Comparison of ENCODE assay signal across 19 mouse cellular contexts in genomic region chr11:9994601-9995166, GRCm38 (mm10).
DNase-seq lines count a peak whose midpoint lies in the region; ATAC-seq and TF ChIP-seq lines count a peak whose summit lies in the region.
"Had no signal": no experiment of that assay in that cellular context is flagged by ENCODE, and none has a peak within 500 bp of the region (broad histone marks: within the 10 kb centered on the region; RNA-seq: fewer than 3 reads in every experiment).

No protein-coding gene starts in this region.

- no peak for DNase-seq in forebrain, embryonic 10.5 days (ENCODE audit: extremely low spot score, low spot score)
- no peak for DNase-seq in hindbrain, embryonic 11.5 days (ENCODE audit: low spot score)
- peak; percentile 5 for DNase-seq in midbrain, postnatal 0 days (ENCODE audit: low spot score)
- no peak for DNase-seq in midbrain, embryonic 10.5 days (ENCODE audit: low spot score)
- no peak for DNase-seq in spleen, adult 12 weeks (ENCODE audit: low spot score)
- no peak for DNase-seq in right cerebral cortex, postnatal 4 days
- DNase-seq: cerebellum, adult 8-10 months; gastrocnemius, adult 2 months; kidney, adult 18-20 months; kidney, postnatal 14 days; layer of hippocampus, postnatal 36 days; midbrain, embryonic 14.5 days; right cerebral cortex, postnatal 25 days; thymus, adult 2 months had no signal

- H3K9ac ChIP-seq in forebrain, embryonic 15.5 days (replicated peaks) = no peak overlapping the region
- no peak overlapping the region for H3K9ac ChIP-seq in hindbrain, embryonic 13.5 days
- H3K9ac ChIP-seq in hindbrain, embryonic 11.5 days (ENCODE audit: low read depth, low read length) = no peak overlapping the region
- no peak overlapping the region for H3K9ac ChIP-seq in midbrain, postnatal 0 days (replicated peaks; ENCODE audit: low read length, poor library complexity, severe bottlenecking)
- H3K9ac ChIP-seq: liver, embryonic 14.5 days had no signal

- 0 out of 2 replicates have a peak, but pooled peaks cover 5% of the 10 kb centered on the region for H3K4me1 ChIP-seq in forebrain, embryonic 15.5 days
- no peaks in the 10 kb centered on the region for H3K4me1 ChIP-seq in forebrain, embryonic 10.5 days
- peaks cover 8% of the 10 kb centered on the region for H3K4me1 ChIP-seq in hindbrain, embryonic 13.5 days (replicated peaks)
- no peaks in the 10 kb centered on the region for H3K4me1 ChIP-seq in hindbrain, embryonic 11.5 days (replicated peaks; ENCODE audit: control insufficient read depth, insufficient read depth, low read length)
- no peaks in the 10 kb centered on the region for H3K4me1 ChIP-seq in midbrain, postnatal 0 days (ENCODE audit: insufficient read depth, low read length)
- peaks cover 5% of the 10 kb centered on the region; the same call in 1 of the 2 replicates for H3K4me1 ChIP-seq in midbrain, embryonic 10.5 days

- no peaks in the 10 kb centered on the region for H3K36me3 ChIP-seq in forebrain, embryonic 15.5 days
- no peaks in the 10 kb centered on the region for H3K36me3 ChIP-seq in forebrain, embryonic 10.5 days (replicated peaks)
- H3K36me3 ChIP-seq in hindbrain, embryonic 13.5 days = no peaks in the 10 kb centered on the region
- H3K36me3 ChIP-seq in hindbrain, embryonic 11.5 days (ENCODE audit: control insufficient read depth, insufficient read depth, low read length) = no peaks in the 10 kb centered on the region
- no peaks in the 10 kb centered on the region for H3K36me3 ChIP-seq in midbrain, postnatal 0 days (ENCODE audit: insufficient read depth, low read length)
- H3K36me3 ChIP-seq in midbrain, embryonic 10.5 days = no peaks in the 10 kb centered on the region
- H3K36me3 ChIP-seq: G1E had no signal

- no peak overlapping the region for H3K4me2 ChIP-seq in forebrain, embryonic 15.5 days (replicated peaks)
- H3K4me2 ChIP-seq in hindbrain, embryonic 13.5 days = no peak overlapping the region
- H3K4me2 ChIP-seq in hindbrain, embryonic 11.5 days (replicated peaks; ENCODE audit: low read depth, low read length) = no peak overlapping the region
- no peak overlapping the region for H3K4me2 ChIP-seq in midbrain, postnatal 0 days (ENCODE audit: low read depth, low read length, poor library complexity, severe bottlenecking)

- no peak overlapping the region for H3K27ac ChIP-seq in forebrain, embryonic 15.5 days (replicated peaks)
- no peak overlapping the region for H3K27ac ChIP-seq in forebrain, embryonic 10.5 days
- H3K27ac ChIP-seq in hindbrain, embryonic 13.5 days = no peak overlapping the region
- H3K27ac ChIP-seq in hindbrain, embryonic 11.5 days (ENCODE audit: low read depth, low read length) = no peak overlapping the region
- H3K27ac ChIP-seq in midbrain, postnatal 0 days (ENCODE audit: low read depth, low read length) = no peak overlapping the region
- no peak overlapping the region for H3K27ac ChIP-seq in midbrain, embryonic 10.5 days (replicated peaks)
- H3K27ac ChIP-seq: gastrocnemius, adult 2 months; layer of hippocampus, adult 2 months; liver, embryonic 14.5 days had no signal

- ATAC-seq in forebrain, embryonic 15.5 days (replicated peaks) = 0 out of 2 replicates have a peak, but pooled peaks have one; percentile 35
- peak; percentile 43; the same call in 1 of the 2 replicates for ATAC-seq in hindbrain, embryonic 13.5 days (ENCODE audit: low FRiP score)
- no peak for ATAC-seq in hindbrain, embryonic 11.5 days (ENCODE audit: low FRiP score)
- no peak for ATAC-seq in midbrain, postnatal 0 days (ENCODE audit: low FRiP score)

- TF ChIP-seq CTCF in midbrain, postnatal 0 days (IDR thresholded peaks at IDR 0.05) = no peak

- 40% methylated on average over 5 of the region's 5 CpGs for WGBS in forebrain, embryonic 15.5 days
- WGBS in forebrain, embryonic 10.5 days = 82% methylated on average over 5 of the region's 5 CpGs
- 37% methylated on average over 5 of the region's 5 CpGs for WGBS in hindbrain, embryonic 13.5 days
- WGBS in hindbrain, embryonic 11.5 days = 54% methylated on average over 5 of the region's 5 CpGs
- 67% methylated on average over 5 of the region's 5 CpGs for WGBS in midbrain, postnatal 0 days
- 74% methylated on average over 5 of the region's 5 CpGs for WGBS in midbrain, embryonic 10.5 days

- H3K4me3 ChIP-seq in forebrain, embryonic 15.5 days = no peak overlapping the region
- H3K4me3 ChIP-seq in forebrain, embryonic 10.5 days = no peak overlapping the region
- H3K4me3 ChIP-seq in hindbrain, embryonic 13.5 days = no peak overlapping the region
- no peak overlapping the region for H3K4me3 ChIP-seq in hindbrain, embryonic 11.5 days (ENCODE audit: low read depth, low read length)
- no peak overlapping the region for H3K4me3 ChIP-seq in midbrain, postnatal 0 days (ENCODE audit: low read depth, low read length)
- H3K4me3 ChIP-seq in midbrain, embryonic 10.5 days = no peak overlapping the region
- H3K4me3 ChIP-seq: gastrocnemius, adult 2 months; layer of hippocampus, adult 2 months had no signal

- no peaks in the 10 kb centered on the region for H3K27me3 ChIP-seq in forebrain, embryonic 15.5 days
- H3K27me3 ChIP-seq in forebrain, embryonic 10.5 days (ENCODE audit: poor library complexity, severe bottlenecking) = no peaks in the 10 kb centered on the region
- H3K27me3 ChIP-seq in hindbrain, embryonic 13.5 days = no peaks in the 10 kb centered on the region
- no peaks in the 10 kb centered on the region for H3K27me3 ChIP-seq in hindbrain, embryonic 11.5 days (ENCODE audit: control insufficient read depth, insufficient read depth, low read length)
- no peaks in the 10 kb centered on the region for H3K27me3 ChIP-seq in midbrain, postnatal 0 days (ENCODE audit: insufficient read depth, low read length)
- no peaks in the 10 kb centered on the region for H3K27me3 ChIP-seq in midbrain, embryonic 10.5 days (ENCODE audit: low read depth, poor library complexity, severe bottlenecking)

- no peaks in the 10 kb centered on the region for H3K9me3 ChIP-seq in forebrain, embryonic 15.5 days
- no peaks in the 10 kb centered on the region for H3K9me3 ChIP-seq in forebrain, embryonic 10.5 days
- H3K9me3 ChIP-seq in hindbrain, embryonic 13.5 days = no peaks in the 10 kb centered on the region
- H3K9me3 ChIP-seq in hindbrain, embryonic 11.5 days (ENCODE audit: control insufficient read depth, low read length) = no peaks in the 10 kb centered on the region
- no peaks in the 10 kb centered on the region for H3K9me3 ChIP-seq in midbrain, postnatal 0 days (ENCODE audit: low read length)
- no peaks in the 10 kb centered on the region for H3K9me3 ChIP-seq in midbrain, embryonic 10.5 days (replicated peaks)
- H3K9me3 ChIP-seq: G1E had no signal

Comparison
In these comparisons a context has a peak if more than half of its experiments do, and no peak if none do; other contexts are left out.
1. ATAC-seq: peak in forebrain, embryonic 15.5 days (single experiment) and hindbrain, embryonic 13.5 days (single experiment); none in hindbrain, embryonic 11.5 days (single experiment) and midbrain, postnatal 0 days (single experiment).